Mouse (Mus musculus) ovary, postnatal 10 days (tissue): Measurements from ENCODE around the gene 4933409G03Rik.
"Not testable (repeated sequence)": the region's sequence is repeated elsewhere in the genome, so short reads cannot be mapped to it uniquely, and the experiment has no call there.

Experiments used
- DNase-seq: peaks from one replicate; pipeline ENCODE4 v3.0.0; 2022; ENCODE audit warnings: low spot score

4933409G03Rik gene

GRCm38 (mm10) chr2:68582113-68582512 is at the start of gene 4933409G03Rik:
TSS of gene 4933409G03Rik (plus strand) at chr2:68582413.
- no peak for DNase-seq

GRCm38 (mm10) chr2:68544190-68544589 is 38.0 kb upstream of the 4933409G03Rik start:
- no peak for DNase-seq

- no peak for DNase-seq
These were observed 21.4 kb upstream of the 4933409G03Rik start for GRCm38 (mm10) chr2:68560821-68561220.

DNA sequence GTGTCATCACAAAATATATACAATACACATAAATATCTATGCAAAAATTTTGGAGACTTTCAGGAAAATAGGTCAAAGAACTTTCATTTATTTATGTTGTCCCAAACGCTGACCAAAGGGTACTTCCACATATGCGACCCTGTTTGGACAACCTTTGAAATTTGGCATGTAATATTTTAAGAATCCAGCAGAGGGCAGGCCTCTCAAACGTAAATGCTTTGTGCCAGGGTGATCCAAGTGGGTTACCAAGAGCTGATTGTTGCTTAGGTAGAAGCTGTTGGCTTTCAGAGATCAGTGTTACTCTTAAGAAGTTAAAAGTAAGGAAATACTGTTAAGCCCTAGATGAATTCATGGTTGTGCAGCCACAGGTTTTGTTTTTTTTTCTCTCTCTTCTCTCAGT is 18.9 kb upstream of the 4933409G03Rik start:
- DNase-seq = no peak

DNA sequence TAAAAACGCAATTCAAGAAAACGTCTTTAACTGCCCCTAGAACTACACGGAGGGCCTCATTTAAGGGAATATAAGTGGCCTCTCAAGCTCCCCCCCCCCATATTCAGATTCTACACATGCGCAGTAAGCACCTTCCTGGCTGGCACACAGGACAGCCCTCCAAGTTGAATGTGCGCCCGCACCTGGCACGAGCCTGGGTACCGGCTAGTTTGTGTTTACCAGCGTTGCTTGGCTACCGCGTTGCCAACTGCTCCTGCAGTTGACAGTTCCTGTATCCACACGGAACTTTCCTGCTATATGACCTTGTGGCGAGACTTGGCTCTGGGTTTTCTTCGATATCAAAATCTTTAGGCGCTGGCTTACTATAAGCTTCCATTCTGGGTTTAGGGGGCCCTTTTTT is 13.9 kb upstream of the 4933409G03Rik start:
- DNase-seq = no peak

DNA sequence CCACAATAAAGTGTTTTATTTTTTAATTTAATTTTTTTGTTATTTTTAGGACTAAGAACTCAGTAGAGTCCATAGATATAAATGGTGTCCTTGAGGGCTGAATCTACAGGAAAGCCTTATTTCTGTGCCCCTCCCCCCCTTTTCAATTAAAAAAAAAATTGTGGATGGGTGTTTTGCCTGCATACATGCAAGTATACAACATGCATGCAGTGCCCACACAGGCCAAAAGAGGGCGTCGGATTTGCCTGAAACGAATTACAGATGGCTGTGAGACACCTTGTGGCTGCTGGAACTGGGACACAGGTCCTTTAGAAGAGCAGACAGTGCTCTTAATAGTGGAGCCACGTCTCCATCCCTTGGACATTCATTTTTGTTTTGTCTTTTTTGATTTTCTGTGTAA is 9.9 kb upstream of the 4933409G03Rik start:
- DNase-seq = no peak

GRCm38 (mm10) chr2:68592765-68593164 is 10.6 kb downstream of the 4933409G03Rik start:
- no peak for DNase-seq

DNA sequence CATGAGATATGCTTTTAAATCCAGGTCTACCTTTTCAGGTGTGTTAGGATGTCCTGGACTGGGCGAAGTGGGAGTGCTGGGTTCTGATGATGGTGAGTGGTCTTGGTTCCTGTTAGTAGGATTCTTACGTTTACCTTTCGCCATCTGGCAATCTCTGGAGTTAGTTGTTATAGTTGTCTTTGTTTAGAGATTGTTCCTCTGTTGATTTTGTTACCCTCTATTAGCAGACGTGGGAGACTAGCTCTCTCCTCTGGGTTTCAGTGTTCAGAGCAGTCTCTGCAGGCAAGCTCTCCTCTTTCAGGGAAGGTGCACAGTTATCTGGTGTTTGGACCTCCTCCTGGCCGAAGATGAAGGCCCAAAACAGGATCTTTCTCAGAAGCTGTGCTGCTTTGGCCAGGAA is 74.0 kb downstream of the 4933409G03Rik start, which contains the start of gene 4932414N04Rik:
Gene 4932414N04Rik, plus strand, starts transcription at position 301 of the 400 bp plus-strand sequence.
- not testable (repeated sequence) for DNase-seq
